Mouse (Mus musculus) heart, postnatal 0 days (tissue): ENCODE results near the gene Hoxc13. TPM values are rescaled to one million over a fixed set of nuclear protein-coding genes. Genes with fewer than 3 reads are reported as not detected.

ENCODE experiments used
- ATAC-seq: fragments of 200-750 bp; cut with Nextera tagmentation; 2 replicates; pipeline ENCODE4 v1.8.0; 2017; ENCODE audit warnings: low read depth, moderate number of reproducible peaks, moderate library complexity; ENCODE audit not compliant: insufficient read depth
- DNase-seq: peaks from one replicate; pipeline ENCODE4 v3.0.0-alpha.2; 2016; ENCODE audit warnings: low spot score
- H3K27ac ChIP-seq: fragments of 300-500 bp; sonication (generic); 2 replicates; pipeline ENCODE4 v1.5.1; 2014; ENCODE audit warnings: low read depth, mild to moderate bottlenecking
- H3K27me3 ChIP-seq: fragments of 300-500 bp; sonication (generic); 2 replicates; pipeline ENCODE4 v1.6.1; 2014; ENCODE audit warnings: low read length, mixed read lengths; ENCODE audit not compliant: control insufficient read depth, insufficient read depth
- H3K36me3 ChIP-seq: fragments of 300-500 bp; sonication (generic); replicated peaks from 2 replicates; pipeline ENCODE4 v1.6.1; 2014; ENCODE audit warnings: low read length, mixed read lengths; ENCODE audit not compliant: control insufficient read depth, insufficient read depth
- H3K4me1 ChIP-seq: fragments of 300-500 bp; sonication (generic); 2 replicates; pipeline ENCODE4 v1.6.1; 2014; ENCODE audit warnings: antibody characterized with exemption; ENCODE audit not compliant: control insufficient read depth, insufficient read depth
- H3K4me2 ChIP-seq: fragments of 300-500 bp; sonication (generic); 2 replicates; pipeline ENCODE4 v1.6.1; 2014; ENCODE audit warnings: low read depth, mild to moderate bottlenecking, low read length, moderate library complexity
- H3K4me3 ChIP-seq: fragments of 300-500 bp; sonication (generic); 2 replicates; pipeline ENCODE4 v1.5.1; 2014; ENCODE audit warnings: low read depth, low read length
- H3K9ac ChIP-seq: fragments of 300-500 bp; sonication (generic); replicated peaks from 2 replicates; pipeline ENCODE4 v1.6.1; 2014; ENCODE audit warnings: low read depth, low read length, mixed read lengths
- H3K9me3 ChIP-seq: fragments of 300-500 bp; sonication (generic); replicated peaks from 2 replicates; pipeline ENCODE4 v1.6.1; 2016; ENCODE audit warnings: low read length; ENCODE audit not compliant: control insufficient read depth
- CTCF ChIP-seq: IDR thresholded peaks from 2 replicates; pipeline ENCODE4 v1.5.1; 2016; ENCODE audit warnings: antibody characterized with exemption, control low read depth, low read depth
- EP300 ChIP-seq: IDR thresholded peaks from 2 replicates; pipeline ENCODE4 v1.6.1; 2016; ENCODE audit warnings: antibody characterized with exemption, low read depth
- WGBS: fragments of 180-500 bp; shearing (Covaris S2); extraction: QIAGEN DNeasy Blood & Tissue Kit; methylation state at CpG from one replicate; pipeline ENCODE4 v1.1.7; 2014; 5-methylcytosine and 5-hydroxymethylcytosine counted together
- polyA plus RNA-seq: library from polyadenylated mRNA; unstranded; fragments of >200 nt; fragmentation: Nextera tagmentation; extraction: Ambion mirVana; gene quantifications from 2 replicates; pipeline ENCODE4 v1.2.1, GENCODE M21; 2015
- total RNA-seq: library from RNA; depleted of rRNA; stranded (reverse); fragments of >200 nt; gene quantifications from 2 replicates; pipeline ENCODE4 v1.2.3, GENCODE M21; 2014; ENCODE audit warnings: low replicate concordance

Hoxc13 gene
- total and polyA plus RNA-seq, 2 experiments from 2014 or later, result not detected

GRCm38 (mm10) chr15:102910038-102910437 is 10.9 kb upstream of the Hoxc13 start:
- TF ChIP-seq CTCF (no peak), EP300 (no peak)
- Histone ChIP-seq H3K4me3 (no peak overlapping the region), H3K9ac (no peak overlapping the region), H3K27ac (no peak overlapping the region), H3K36me3 (no peaks in the 10 kb centered on the region), H3K9me3 (no peaks in the 10 kb centered on the region), H3K4me2 (no peak overlapping the region), H3K27me3 (peaks cover 96% of the 10 kb centered on the region), H3K4me1 (no peaks in the 10 kb centered on the region)
- ATAC-seq (no peak), DNase-seq (no peak)
- WGBS, result under 1% methylated on average over 18 of the region's 18 CpGs

- Histone ChIP-seq H3K9me3 (no peaks in the 10 kb centered on the region), H3K27ac (no peak overlapping the region), H3K4me2 (no peak overlapping the region), H3K4me1 (no peaks in the 10 kb centered on the region), H3K36me3 (no peaks in the 10 kb centered on the region), H3K4me3 (no peak overlapping the region), H3K27me3 (peaks cover 95% of the 10 kb centered on the region), H3K9ac (no peak overlapping the region)
- DNase-seq (no peak), ATAC-seq (no peak)
- TF ChIP-seq CTCF (no peak), EP300 (no peak)
- WGBS, result 3% methylated on average over 22 of the region's 22 CpGs
Observed at GRCm38 (mm10) chr15:102910496-102911095, 10.3 kb upstream of the Hoxc13 start.

- DNase-seq (no peak), ATAC-seq (no peak)
- Histone ChIP-seq H3K4me1 (no peaks in the 10 kb centered on the region), H3K27me3 (peaks cover 97% of the 10 kb centered on the region), H3K9ac (no peak overlapping the region), H3K4me3 (no peak overlapping the region), H3K36me3 (no peaks in the 10 kb centered on the region), H3K4me2 (no peak overlapping the region), H3K27ac (no peak overlapping the region), H3K9me3 (no peaks in the 10 kb centered on the region)
- TF ChIP-seq CTCF (no peak), EP300 (no peak)
- 1% methylated on average over 19 of the region's 19 CpGs for WGBS
Observed at GRCm38 (mm10) chr15:102913038-102913585, 7.8 kb upstream of the Hoxc13 start.

- WGBS, result 5% methylated on average over 20 of the region's 20 CpGs
- ATAC-seq, result no peak
- peaks cover 99% of the 10 kb centered on the region for H3K27me3 ChIP-seq
Observed at GRCm38 (mm10) chr15:102917972-102918572, 2.8 kb upstream of the Hoxc13 start.

GRCm38 (mm10) chr15:102918611-102919265 is 2.2 kb upstream of the Hoxc13 start:
- no peaks in the 10 kb centered on the region for H3K4me1 ChIP-seq
- WGBS, result 5% methylated on average over 7 of the region's 7 CpGs
- H3K27me3 ChIP-seq, result peaks cover 99% of the 10 kb centered on the region

More at GRCm38 (mm10) chr15:102917972-102918572, 2.8 kb upstream of the Hoxc13 start:
- H3K9ac ChIP-seq, result no peak overlapping the region
- no peak overlapping the region for H3K4me2 ChIP-seq
- no peaks in the 10 kb centered on the region for H3K9me3 ChIP-seq
- no peaks in the 10 kb centered on the region for H3K4me1 ChIP-seq
- H3K36me3 ChIP-seq, result no peaks in the 10 kb centered on the region
- DNase-seq, result no peak
- no peak overlapping the region for H3K4me3 ChIP-seq
- H3K27ac ChIP-seq, result no peak overlapping the region
- TF ChIP-seq CTCF (no peak), EP300 (no peak)

More at GRCm38 (mm10) chr15:102918611-102919265, 2.2 kb upstream of the Hoxc13 start:
- no peaks in the 10 kb centered on the region for H3K9me3 ChIP-seq
- ATAC-seq, result no peak
- no peak for DNase-seq
- no peak overlapping the region for H3K4me2 ChIP-seq
- H3K27ac ChIP-seq, result no peak overlapping the region
- no peak overlapping the region for H3K9ac ChIP-seq
- TF ChIP-seq CTCF (no peak), EP300 (no peak)
- H3K4me3 ChIP-seq, result no peak overlapping the region
- H3K36me3 ChIP-seq, result no peaks in the 10 kb centered on the region
